Mouse (Mus musculus): ENCODE results near the gene Slc10a3. TPM values are rescaled to one million over a fixed set of nuclear protein-coding genes. Genes with fewer than 3 reads are reported as not detected.
A peak's percentile ranks its signal among the peaks of the same experiment; 100 is the strongest.
"Not testable (repeated sequence)": the region's sequence is repeated elsewhere in the genome, so short reads cannot be mapped to it uniquely, and the experiment has no call there.

Slc10a3 gene
- polyA plus RNA-seq, 1 experiment from 2014 or later = 16.8 TPM

DNA sequence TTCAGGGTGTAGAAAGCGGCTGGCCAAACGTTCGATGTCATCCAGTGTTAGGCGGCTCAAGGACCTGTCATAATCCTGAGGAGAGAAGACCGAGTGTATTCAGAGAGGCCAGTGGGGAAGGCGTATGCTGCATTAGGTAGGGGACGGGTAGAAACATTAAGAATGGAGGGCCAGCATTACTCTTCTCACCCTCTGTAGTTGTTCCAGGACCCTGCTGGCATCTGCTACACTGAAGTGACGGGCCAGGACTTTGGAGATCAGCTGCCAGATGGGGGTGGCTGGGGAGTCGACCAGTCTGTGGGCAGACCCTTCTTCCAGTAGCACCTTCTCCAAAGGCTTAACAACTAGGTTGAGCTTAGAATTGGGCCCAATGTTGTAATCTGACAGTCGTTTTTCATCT is 5.6 kb downstream of the Slc10a3 start:
- Histone ChIP-seq H3K4me2 (ENCODE audit: low read length) (peak overlapping the region; percentile 59), H3K27ac (ENCODE audit: low read depth) (0 out of 2 replicates have a peak overlapping the region, but pooled peaks have one; percentile 65), H3K9ac (ENCODE audit: low read length) (peak overlapping the region; percentile 65), H3K27me3 (replicated peaks; ENCODE audit: control insufficient read depth, insufficient read depth, low read length) (no peaks in the 10 kb centered on the region), H3K4me1 (replicated peaks; ENCODE audit: control insufficient read depth, insufficient read depth, low read length) (no peaks in the 10 kb centered on the region; the same call in 1 of the 2 replicates), H3K4me3 (ENCODE audit: low read depth, low read length) (peak overlapping the region; percentile 54), H3K9me3 (ENCODE audit: control insufficient read depth, low read length) (no peaks in the 10 kb centered on the region), H3K36me3 (ENCODE audit: control insufficient read depth, insufficient read depth, low read length) (peaks cover 14% of the 10 kb centered on the region)
- no peak for DNase-seq (ENCODE audit: low spot score)
- ATAC-seq (replicated peaks; ENCODE audit: low FRiP score, low TSS enrichment, low read depth) = no peak
- 60% methylated on average over 10 of the region's 10 CpGs for WGBS

DNA sequence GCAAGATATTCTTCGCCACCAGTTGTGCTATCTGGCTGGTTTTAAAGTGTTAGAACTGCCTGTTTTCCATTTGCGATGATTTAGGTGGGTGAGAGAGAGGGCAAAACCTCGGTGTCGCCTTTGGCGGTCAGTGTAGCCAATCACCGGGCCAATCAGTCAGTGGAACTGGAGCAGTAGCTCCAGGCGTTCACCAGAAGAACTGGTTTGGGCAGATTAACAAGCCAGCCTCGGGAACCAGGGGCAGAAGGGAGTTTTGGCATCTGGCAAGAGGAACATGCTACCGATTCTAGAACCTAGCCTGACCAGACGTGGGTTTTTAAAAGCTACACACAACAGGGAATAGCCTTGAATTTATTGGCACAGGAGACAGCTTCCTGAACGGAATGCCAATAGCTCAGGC is 14.0 kb downstream of the Slc10a3 start:
- WGBS = 33% methylated on average over 11 of the region's 11 CpGs

DNA sequence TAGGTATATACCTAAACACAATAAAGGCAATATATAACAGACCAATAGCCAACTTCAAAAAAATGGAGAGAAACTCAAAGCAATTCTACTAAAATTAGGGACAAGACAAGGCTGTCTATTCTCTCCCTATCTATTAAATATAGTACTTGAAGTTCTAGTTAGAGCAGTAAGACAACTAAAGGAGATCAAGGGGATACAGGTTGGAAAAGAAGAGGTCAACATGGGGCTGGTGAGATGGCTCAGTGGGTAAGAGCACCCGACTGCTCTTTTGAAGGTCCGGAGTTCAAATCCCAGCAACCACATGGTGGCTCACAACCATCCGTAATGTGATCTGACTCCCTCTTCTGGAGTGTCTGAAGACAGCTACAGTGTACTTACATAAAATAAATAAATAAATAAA is 16.1 kb downstream of the Slc10a3 start:
- H3K36me3 ChIP-seq (ENCODE audit: control insufficient read depth, insufficient read depth, low read length); DNase-seq (ENCODE audit: low spot score); H3K4me1 ChIP-seq (replicated peaks; ENCODE audit: control insufficient read depth, insufficient read depth, low read length); H3K4me2 ChIP-seq (ENCODE audit: low read length); ATAC-seq (replicated peaks; ENCODE audit: low FRiP score, low TSS enrichment, low read depth); H3K9ac ChIP-seq (ENCODE audit: low read length); H3K27me3 ChIP-seq (replicated peaks; ENCODE audit: control insufficient read depth, insufficient read depth, low read length); H3K27ac ChIP-seq (ENCODE audit: low read depth); H3K9me3 ChIP-seq (ENCODE audit: control insufficient read depth, low read length); H3K4me3 ChIP-seq (ENCODE audit: low read depth, low read length): not testable (repeated sequence)
- 90% methylated on average over 3 of the region's 3 CpGs for WGBS

More for the DNA sequence above, 14.0 kb downstream of the Slc10a3 start:
- H3K9me3 ChIP-seq (ENCODE audit: control insufficient read depth, low read length) = no peaks in the 10 kb centered on the region
- H3K4me3 ChIP-seq (ENCODE audit: low read depth, low read length) = no peak overlapping the region
- H3K36me3 ChIP-seq (ENCODE audit: control insufficient read depth, insufficient read depth, low read length) = no peaks in the 10 kb centered on the region
- H3K27me3 ChIP-seq (replicated peaks; ENCODE audit: control insufficient read depth, insufficient read depth, low read length) = no peaks in the 10 kb centered on the region
- H3K27ac ChIP-seq (ENCODE audit: low read depth) = no peak overlapping the region
- no peak overlapping the region for H3K4me2 ChIP-seq (ENCODE audit: low read length)
- ATAC-seq (replicated peaks; ENCODE audit: low FRiP score, low TSS enrichment, low read depth) (no peak), DNase-seq (ENCODE audit: low spot score) (no peak)
- no peaks in the 10 kb centered on the region for H3K4me1 ChIP-seq (replicated peaks; ENCODE audit: control insufficient read depth, insufficient read depth, low read length)
- H3K9ac ChIP-seq (ENCODE audit: low read length) = no peak overlapping the region

DNA sequence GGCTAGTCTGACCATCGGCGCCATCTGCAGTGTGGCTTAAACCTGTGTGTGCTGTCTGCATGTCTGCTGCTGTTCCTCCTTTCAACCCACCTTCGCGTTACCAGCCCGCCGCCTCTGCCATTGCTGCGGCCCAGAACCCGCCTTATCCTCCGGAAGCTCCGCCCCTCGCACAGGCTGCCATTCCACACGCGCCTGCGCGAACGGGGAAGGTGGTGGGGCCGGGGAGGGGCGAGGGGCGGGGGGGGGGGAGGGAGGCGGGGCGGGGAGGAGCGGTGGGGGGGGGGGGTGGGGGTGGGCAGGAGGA is 19.7 kb downstream of the Slc10a3 start, which contains the start of gene Lage3:
Gene Lage3 (minus strand): TSS at position 152 of the 304 bp plus-strand sequence.
- peak within 1 kb of the TSS; percentile 47 for H3K4me3 ChIP-seq (ENCODE audit: low read depth, low read length)
- ATAC-seq (replicated peaks; ENCODE audit: low FRiP score, low TSS enrichment, low read depth) (peak; percentile 80), DNase-seq (ENCODE audit: low spot score) (peak; percentile 73)
- no peaks in the 10 kb centered on the region for H3K4me1 ChIP-seq (replicated peaks; ENCODE audit: control insufficient read depth, insufficient read depth, low read length)
- H3K27ac ChIP-seq (ENCODE audit: low read depth) = peak within 1 kb of the TSS; percentile 9; the same call in 1 of the 2 replicates
- no peaks in the 10 kb centered on the region for H3K27me3 ChIP-seq (replicated peaks; ENCODE audit: control insufficient read depth, insufficient read depth, low read length)
- no peaks in the 10 kb centered on the region for H3K36me3 ChIP-seq (ENCODE audit: control insufficient read depth, insufficient read depth, low read length)
- H3K9me3 ChIP-seq (ENCODE audit: control insufficient read depth, low read length) = no peaks in the 10 kb centered on the region
- H3K4me2 ChIP-seq (ENCODE audit: low read length) = peak within 1 kb of the TSS; percentile 59
- peak within 1 kb of the TSS; percentile 43 for H3K9ac ChIP-seq (ENCODE audit: low read length)
- 12% methylated on average over 14 of the region's 22 CpGs for WGBS

DNA sequence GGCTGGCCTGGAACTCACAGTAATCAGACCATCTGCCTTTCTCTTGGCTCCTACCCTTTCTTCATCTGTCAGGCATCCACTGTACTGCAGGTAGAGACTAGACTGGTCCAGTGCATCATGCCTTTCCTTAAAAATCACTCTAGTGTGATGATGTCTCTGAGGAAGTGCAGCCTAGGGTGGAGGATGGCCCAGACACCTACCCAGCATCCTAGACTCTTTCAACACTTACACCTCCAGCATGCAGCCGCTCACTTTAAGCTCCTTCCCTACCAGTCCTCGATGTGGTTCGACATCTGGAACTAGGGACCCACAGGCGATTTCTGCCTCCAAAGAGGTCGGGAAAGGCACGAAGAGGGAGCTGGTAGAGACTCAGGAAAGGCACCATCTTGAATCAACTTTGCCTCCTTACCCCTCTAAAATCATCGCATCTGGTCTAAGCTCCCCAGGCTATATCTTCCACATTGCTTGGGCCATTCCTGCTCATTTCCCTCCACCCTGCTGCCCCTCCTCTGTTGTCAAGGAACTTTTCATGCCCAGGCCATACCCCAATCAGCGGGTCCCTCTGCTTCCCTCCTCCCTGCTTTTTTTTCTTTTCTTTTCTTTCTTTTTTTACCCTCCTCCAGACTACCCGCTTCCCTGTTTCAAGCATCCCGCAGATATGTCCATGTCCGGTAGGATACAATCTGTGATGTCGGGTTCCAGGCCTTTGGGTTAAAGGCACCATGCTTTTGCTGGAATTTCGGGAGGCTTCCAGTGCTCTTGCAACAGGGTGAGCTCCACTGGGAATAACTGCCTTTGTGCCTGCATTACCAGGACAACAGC is 20.3 kb downstream of the Slc10a3 start:
- ATAC-seq (replicated peaks; ENCODE audit: low FRiP score, low TSS enrichment, low read depth) (peak; percentile 62), DNase-seq (ENCODE audit: low spot score) (no peak)
- peak overlapping the region; percentile 9; the same call in 1 of the 2 replicates for H3K27ac ChIP-seq (ENCODE audit: low read depth)
- peak overlapping the region; percentile 59 for H3K4me2 ChIP-seq (ENCODE audit: low read length)
- 22% methylated on average over 13 of the region's 13 CpGs for WGBS
- peak overlapping the region; percentile 43 for H3K9ac ChIP-seq (ENCODE audit: low read length)
- H3K27me3 ChIP-seq (replicated peaks; ENCODE audit: control insufficient read depth, insufficient read depth, low read length) = no peaks in the 10 kb centered on the region
- no peaks in the 10 kb centered on the region for H3K4me1 ChIP-seq (replicated peaks; ENCODE audit: control insufficient read depth, insufficient read depth, low read length)
- no peaks in the 10 kb centered on the region for H3K9me3 ChIP-seq (ENCODE audit: control insufficient read depth, low read length)
- peak overlapping the region; percentile 47 for H3K4me3 ChIP-seq (ENCODE audit: low read depth, low read length)
- H3K36me3 ChIP-seq (ENCODE audit: control insufficient read depth, insufficient read depth, low read length) = no peaks in the 10 kb centered on the region

DNA sequence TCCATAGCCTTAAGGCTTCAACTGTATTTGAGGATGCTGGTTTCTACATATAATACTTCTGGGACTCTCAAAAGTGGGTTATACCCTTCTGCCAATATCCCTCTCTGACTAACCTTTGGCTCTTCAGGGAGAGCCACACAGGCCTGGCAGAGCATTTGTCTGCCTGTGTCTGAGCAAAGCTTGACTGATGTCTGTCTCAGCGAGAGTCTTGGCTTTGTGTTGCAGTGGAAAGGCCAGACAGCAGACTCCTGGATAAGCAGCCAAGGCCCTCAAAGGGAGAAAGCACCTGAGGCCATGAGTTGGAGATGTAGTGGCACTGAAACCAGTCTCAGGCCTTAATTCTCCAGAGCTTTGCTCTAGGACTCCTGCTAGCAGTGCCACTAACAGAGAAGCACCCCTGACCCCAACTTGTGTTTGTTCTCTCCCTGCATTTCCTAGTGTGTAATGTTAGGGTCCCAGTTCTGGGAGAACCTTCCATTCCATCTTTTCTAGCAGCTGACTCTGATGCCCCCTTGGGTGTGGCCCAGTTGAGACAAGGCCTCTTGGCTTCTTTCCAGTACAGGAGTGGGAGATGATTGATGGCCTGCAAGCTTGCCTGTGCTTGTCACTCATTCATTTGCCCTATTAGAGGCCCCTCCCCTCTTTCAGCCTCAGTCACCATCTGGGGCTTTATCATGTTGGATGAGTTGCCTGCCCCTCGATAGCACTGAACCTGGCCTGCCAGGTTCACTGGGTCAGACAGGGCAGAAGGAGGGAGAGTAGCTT is 42.8 kb downstream of the Slc10a3 start:
- peak; percentile 54 for DNase-seq (ENCODE audit: low spot score)
- Histone ChIP-seq H3K9me3 (ENCODE audit: control insufficient read depth, low read length) (no peaks in the 10 kb centered on the region), H3K27me3 (replicated peaks; ENCODE audit: control insufficient read depth, insufficient read depth, low read length) (no peaks in the 10 kb centered on the region), H3K27ac (ENCODE audit: low read depth) (no peak overlapping the region), H3K36me3 (ENCODE audit: control insufficient read depth, insufficient read depth, low read length) (no peaks in the 10 kb centered on the region), H3K4me2 (ENCODE audit: low read length) (peak overlapping the region; percentile 62), H3K4me3 (ENCODE audit: low read depth, low read length) (0 out of 2 replicates have a peak overlapping the region, but pooled peaks have one; percentile 49), H3K4me1 (replicated peaks; ENCODE audit: control insufficient read depth, insufficient read depth, low read length) (peaks cover 10% of the 10 kb centered on the region; the same call in 1 of the 2 replicates), H3K9ac (ENCODE audit: low read length) (no peak overlapping the region)
- ATAC-seq (replicated peaks; ENCODE audit: low FRiP score, low TSS enrichment, low read depth) = no peak
- 42% methylated on average over 2 of the region's 2 CpGs for WGBS

DNA sequence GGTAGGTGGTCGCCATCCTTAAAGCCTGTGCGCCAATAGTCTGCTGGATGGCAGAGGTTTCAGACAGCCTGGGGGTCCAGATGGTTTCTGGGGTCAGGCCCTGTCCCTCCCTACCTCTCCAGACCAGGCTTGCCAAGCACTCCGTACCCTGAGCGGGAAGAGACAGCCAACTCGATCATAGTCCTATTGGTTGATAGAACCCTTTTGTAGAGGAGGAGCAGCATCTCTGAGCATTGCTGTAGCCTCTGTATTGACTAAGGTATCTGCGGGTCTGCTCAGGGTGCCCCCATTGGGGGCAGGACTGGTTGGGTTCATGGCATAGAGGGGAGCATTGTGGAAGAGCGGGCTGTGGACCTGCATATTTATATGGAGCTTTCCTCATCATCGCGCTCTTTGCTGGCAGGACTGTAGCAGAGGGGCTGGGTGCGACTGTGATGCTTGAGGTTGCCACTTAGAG is 43.9 kb downstream of the Slc10a3 start:
- Histone ChIP-seq H3K9ac (ENCODE audit: low read length) (peak overlapping the region; percentile 61), H3K4me3 (ENCODE audit: low read depth, low read length) (peak overlapping the region; percentile 49), H3K4me1 (replicated peaks; ENCODE audit: control insufficient read depth, insufficient read depth, low read length) (peaks cover 10% of the 10 kb centered on the region; the same call in 1 of the 2 replicates), H3K36me3 (ENCODE audit: control insufficient read depth, insufficient read depth, low read length) (no peaks in the 10 kb centered on the region), H3K27ac (ENCODE audit: low read depth) (no peak overlapping the region), H3K9me3 (ENCODE audit: control insufficient read depth, low read length) (no peaks in the 10 kb centered on the region), H3K27me3 (replicated peaks; ENCODE audit: control insufficient read depth, insufficient read depth, low read length) (no peaks in the 10 kb centered on the region), H3K4me2 (ENCODE audit: low read length) (peak overlapping the region; percentile 62)
- 23% methylated on average over 9 of the region's 10 CpGs for WGBS
- ATAC-seq (replicated peaks; ENCODE audit: low FRiP score, low TSS enrichment, low read depth) = peak; percentile 4; the same call in 1 of the 2 replicates
- no peak for DNase-seq (ENCODE audit: low spot score)

DNA sequence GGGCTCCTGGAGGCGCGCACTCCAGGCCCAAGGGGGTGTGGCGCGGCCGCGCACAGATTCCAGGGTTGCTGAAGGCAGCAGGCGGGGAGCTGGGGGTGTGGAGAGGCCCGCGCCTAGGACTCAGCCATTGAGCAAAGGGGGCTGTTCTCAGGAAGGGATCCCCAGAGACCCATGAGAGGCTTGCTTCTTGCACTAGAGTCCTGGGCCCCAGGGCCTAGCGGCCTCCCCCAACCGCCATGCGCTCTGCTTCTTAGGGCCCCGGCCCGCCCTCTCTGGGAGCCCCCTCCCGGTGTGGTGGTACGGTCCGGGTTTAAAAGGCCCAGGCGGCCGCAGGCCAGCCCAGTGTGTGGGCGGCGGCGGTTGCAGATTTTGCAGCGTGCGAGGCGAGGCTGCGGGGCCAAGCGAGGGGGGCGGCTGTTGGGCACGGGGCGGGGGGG is 44.4 kb downstream of the Slc10a3 start, which contains the start of gene Plxna3:
Gene Plxna3 (plus strand): TSS at position 342 of the 437 bp plus-strand sequence.
- no peaks in the 10 kb centered on the region for H3K27me3 ChIP-seq (replicated peaks; ENCODE audit: control insufficient read depth, insufficient read depth, low read length)
- peak; percentile 95 for ATAC-seq (replicated peaks; ENCODE audit: low FRiP score, low TSS enrichment, low read depth)
- WGBS = 11% methylated on average over 28 of the region's 30 CpGs

More for the DNA sequence above, 44.4 kb downstream of the Slc10a3 start, which contains the start of gene Plxna3:
- peak within 1 kb of the TSS; percentile 49 for H3K4me3 ChIP-seq (ENCODE audit: low read depth, low read length)
- H3K9ac ChIP-seq (ENCODE audit: low read length) = peak within 1 kb of the TSS; percentile 61
- H3K27ac ChIP-seq (ENCODE audit: low read depth) = peak within 1 kb of the TSS; percentile 71; the same call in 1 of the 2 replicates
- H3K9me3 ChIP-seq (ENCODE audit: control insufficient read depth, low read length) = no peaks in the 10 kb centered on the region
- H3K36me3 ChIP-seq (ENCODE audit: control insufficient read depth, insufficient read depth, low read length) = no peaks in the 10 kb centered on the region
- H3K4me2 ChIP-seq (ENCODE audit: low read length) = peak within 1 kb of the TSS; percentile 62
- DNase-seq (ENCODE audit: low spot score) = peak; percentile 86
- peaks cover 10% of the 10 kb centered on the region; the same call in 1 of the 2 replicates for H3K4me1 ChIP-seq (replicated peaks; ENCODE audit: control insufficient read depth, insufficient read depth, low read length)

Measured in intestine, embryonic 14.5 days (tissue).